Mouse (Mus musculus) embryonic facial prominence, embryonic 12.5 days (tissue): ENCODE data around the gene Phb. TPM values are rescaled to one million over a fixed set of nuclear protein-coding genes. Genes with fewer than 3 reads are reported as not detected.
A peak's percentile ranks its signal among the peaks of the same experiment; 100 is the strongest.

Experiments used
- ATAC-seq: fragments of 200-750 bp; cut with Nextera tagmentation; 2 replicates; pipeline ENCODE4 v1.8.0; 2017; ENCODE audit not compliant: insufficient number of reproducible peaks, insufficient read depth, low FRiP score, low TSS enrichment
- H3K27ac ChIP-seq: fragments of 300-500 bp; sonication (generic); 2 replicates; pipeline ENCODE4 v1.5.1; 2016; ENCODE audit warnings: mild to moderate bottlenecking
- H3K27me3 ChIP-seq: fragments of 300-500 bp; sonication (generic); 2 replicates; pipeline ENCODE4 v1.6.1; 2016; ENCODE audit warnings: mild to moderate bottlenecking, moderate library complexity
- H3K36me3 ChIP-seq: fragments of 300-500 bp; sonication (generic); 2 replicates; pipeline ENCODE4 v1.6.1; 2016; ENCODE audit warnings: mild to moderate bottlenecking
- H3K4me1 ChIP-seq: fragments of 300-500 bp; sonication (generic); 2 replicates; pipeline ENCODE4 v1.6.1; 2016
- H3K4me2 ChIP-seq: fragments of 300-500 bp; sonication (generic); replicated peaks from 2 replicates; pipeline ENCODE4 v1.6.1; 2016; ENCODE audit warnings: mild to moderate bottlenecking, moderate library complexity
- H3K4me3 ChIP-seq: fragments of 300-500 bp; sonication (generic); 2 replicates; pipeline ENCODE4 v1.5.1; 2016; ENCODE audit warnings: mild to moderate bottlenecking
- H3K9ac ChIP-seq: fragments of 300-500 bp; sonication (generic); 2 replicates; pipeline ENCODE4 v1.6.1; 2016; ENCODE audit warnings: mild to moderate bottlenecking, moderate library complexity
- H3K9me3 ChIP-seq: fragments of 300-500 bp; sonication (generic); 2 replicates; pipeline ENCODE4 v1.6.1; 2016; ENCODE audit warnings: mild to moderate bottlenecking, moderate library complexity
- WGBS: fragments of 180-500 bp; shearing (Covaris S2); methylation state at CpG from one replicate; pipeline ENCODE4 v1.1.7; 2016; 5-methylcytosine and 5-hydroxymethylcytosine counted together
- polyA plus RNA-seq: library from polyadenylated mRNA; unstranded; fragments of >200 nt; fragmentation: Nextera tagmentation; extraction: Ambion mirVana; gene quantifications from 2 replicates; pipeline ENCODE4 v1.2.1, GENCODE M21; 2016

Phb gene
- polyA plus RNA-seq, 1 experiment from 2014 or later: 229 TPM

DNA sequence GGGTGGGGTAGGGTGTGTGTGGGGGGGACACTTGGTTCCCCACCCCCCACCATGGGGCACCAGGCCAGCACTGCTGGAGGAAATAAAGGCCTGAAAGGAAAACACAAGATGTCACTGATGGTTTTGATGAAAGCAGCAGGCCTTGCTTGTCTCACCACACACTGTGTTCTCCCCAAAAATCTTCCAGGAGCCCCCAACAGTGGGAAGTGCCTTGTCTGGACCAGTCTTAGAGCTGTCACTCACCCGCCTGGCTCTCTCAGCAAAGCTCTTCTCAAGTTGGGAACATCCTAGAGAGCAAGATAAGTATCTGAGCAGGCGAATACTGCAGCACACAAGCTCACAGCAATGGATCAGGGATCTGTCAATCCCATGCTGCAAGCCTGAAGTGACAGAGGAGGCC is 26.0 kb upstream of the Phb start:
- H3K4me2 ChIP-seq: no peak overlapping the region
- no peaks in the 10 kb centered on the region for H3K9me3 ChIP-seq
- H3K36me3 ChIP-seq: no peaks in the 10 kb centered on the region
- ATAC-seq: no peak
- H3K4me3 ChIP-seq: no peak overlapping the region
- H3K27ac ChIP-seq: 0 out of 2 replicates have a peak overlapping the region, but pooled peaks have one; percentile 19
- no peak overlapping the region for H3K9ac ChIP-seq
- peaks cover 28% of the 10 kb centered on the region for H3K27me3 ChIP-seq
- WGBS: 47% methylated on average over 2 of the region's 2 CpGs
- H3K4me1 ChIP-seq: peaks cover 56% of the 10 kb centered on the region

DNA sequence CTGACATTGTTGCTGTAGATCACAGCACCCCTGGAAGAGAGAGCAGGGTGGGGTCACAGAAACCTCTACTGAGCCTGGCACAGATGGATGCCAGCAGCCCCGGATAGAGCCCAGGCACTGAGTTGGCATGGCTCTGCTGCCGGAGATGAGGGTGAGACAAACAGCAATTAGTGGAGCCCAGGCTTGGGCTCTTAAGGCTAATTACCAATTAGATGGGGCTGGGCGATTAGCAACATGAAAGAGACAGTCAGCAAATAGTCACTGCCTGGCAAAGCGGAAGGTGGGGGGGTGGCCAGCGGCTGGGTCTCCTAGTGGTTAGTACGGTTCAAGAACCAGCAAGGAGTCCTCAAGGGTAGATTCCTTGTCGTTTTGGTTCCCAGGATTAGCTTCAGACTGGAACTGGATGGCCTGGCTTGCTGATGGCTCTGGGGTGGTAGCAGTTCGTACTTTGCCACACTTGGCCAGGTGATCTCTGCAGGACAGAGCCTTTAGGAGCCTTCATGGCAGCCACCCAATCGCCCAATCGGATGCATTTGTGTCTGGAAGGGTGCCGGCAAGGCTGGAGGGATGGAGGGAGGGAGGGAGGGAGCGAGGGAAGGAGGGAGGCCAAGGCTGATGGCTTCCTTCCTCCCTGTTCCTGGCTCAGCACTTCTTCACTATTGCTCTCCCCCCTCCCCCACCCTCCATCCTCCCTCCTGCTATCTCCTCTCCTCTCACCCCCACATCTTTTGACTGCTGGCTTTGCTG is 24.1 kb upstream of the Phb start:
- H3K4me1 ChIP-seq: peaks cover 73% of the 10 kb centered on the region
- H3K36me3 ChIP-seq: no peaks in the 10 kb centered on the region
- H3K9ac ChIP-seq: no peak overlapping the region
- H3K27me3 ChIP-seq: peaks cover 38% of the 10 kb centered on the region
- no peak overlapping the region for H3K27ac ChIP-seq
- ATAC-seq: no peak
- H3K4me2 ChIP-seq: no peak overlapping the region
- no peaks in the 10 kb centered on the region for H3K9me3 ChIP-seq
- H3K4me3 ChIP-seq: no peak overlapping the region
- 37% methylated on average over 9 of the region's 12 CpGs for WGBS

DNA sequence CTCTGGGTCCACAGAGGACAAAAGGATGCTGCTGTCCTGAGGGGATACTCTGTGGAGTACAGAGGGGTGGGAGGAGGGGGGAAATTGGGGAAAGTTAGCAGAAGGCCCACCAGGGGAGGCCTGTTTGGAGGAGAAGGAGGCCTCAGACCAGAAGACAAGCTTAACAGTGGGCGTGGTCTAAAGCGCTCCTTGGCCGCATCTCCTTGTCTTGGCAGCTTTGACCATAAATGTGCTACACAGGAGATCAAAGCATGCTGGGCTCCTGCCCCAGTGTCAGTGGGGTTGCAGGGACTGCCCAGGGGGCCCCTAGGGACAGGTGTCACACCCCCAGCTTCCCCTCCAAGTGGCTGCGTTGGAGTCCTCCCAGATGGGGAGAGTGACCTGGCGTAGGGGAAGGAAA is 22.9 kb upstream of the Phb start:
- Histone ChIP-seq H3K27me3 (peaks cover 38% of the 10 kb centered on the region), H3K4me2 (no peak overlapping the region), H3K4me3 (no peak overlapping the region), H3K36me3 (no peaks in the 10 kb centered on the region), H3K4me1 (peaks cover 84% of the 10 kb centered on the region), H3K9ac (0 out of 2 replicates have a peak overlapping the region, but pooled peaks have one; percentile 4), H3K27ac (no peak overlapping the region), H3K9me3 (no peaks in the 10 kb centered on the region)
- WGBS: 41% methylated on average over 5 of the region's 5 CpGs
- ATAC-seq: no peak

DNA sequence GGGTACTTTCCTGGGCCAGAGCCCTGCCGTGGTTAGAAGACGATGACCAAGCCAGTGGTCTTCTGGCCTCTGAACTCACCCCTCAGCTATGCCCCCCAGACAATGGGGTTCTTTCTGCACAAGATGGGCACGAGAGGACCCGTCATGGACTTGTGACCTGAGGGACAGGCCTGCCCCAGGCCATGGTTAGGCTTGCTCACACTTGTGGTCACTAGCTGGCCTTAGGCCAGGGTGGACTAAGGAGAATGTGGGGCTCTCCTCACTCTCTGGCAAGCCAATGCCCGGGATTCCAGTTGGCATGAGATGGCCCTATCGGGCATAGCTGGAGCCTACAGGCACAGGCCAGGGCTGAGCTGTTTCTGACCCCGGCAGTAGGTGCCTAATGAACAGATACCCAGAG is 22.4 kb upstream of the Phb start:
- ATAC-seq: no peak
- Histone ChIP-seq H3K4me2 (no peak overlapping the region), H3K4me1 (peaks cover 88% of the 10 kb centered on the region), H3K9me3 (no peaks in the 10 kb centered on the region), H3K27ac (no peak overlapping the region), H3K36me3 (no peaks in the 10 kb centered on the region), H3K9ac (no peak overlapping the region), H3K4me3 (no peak overlapping the region), H3K27me3 (peaks cover 38% of the 10 kb centered on the region)
- WGBS: 53% methylated on average over 7 of the region's 7 CpGs

DNA sequence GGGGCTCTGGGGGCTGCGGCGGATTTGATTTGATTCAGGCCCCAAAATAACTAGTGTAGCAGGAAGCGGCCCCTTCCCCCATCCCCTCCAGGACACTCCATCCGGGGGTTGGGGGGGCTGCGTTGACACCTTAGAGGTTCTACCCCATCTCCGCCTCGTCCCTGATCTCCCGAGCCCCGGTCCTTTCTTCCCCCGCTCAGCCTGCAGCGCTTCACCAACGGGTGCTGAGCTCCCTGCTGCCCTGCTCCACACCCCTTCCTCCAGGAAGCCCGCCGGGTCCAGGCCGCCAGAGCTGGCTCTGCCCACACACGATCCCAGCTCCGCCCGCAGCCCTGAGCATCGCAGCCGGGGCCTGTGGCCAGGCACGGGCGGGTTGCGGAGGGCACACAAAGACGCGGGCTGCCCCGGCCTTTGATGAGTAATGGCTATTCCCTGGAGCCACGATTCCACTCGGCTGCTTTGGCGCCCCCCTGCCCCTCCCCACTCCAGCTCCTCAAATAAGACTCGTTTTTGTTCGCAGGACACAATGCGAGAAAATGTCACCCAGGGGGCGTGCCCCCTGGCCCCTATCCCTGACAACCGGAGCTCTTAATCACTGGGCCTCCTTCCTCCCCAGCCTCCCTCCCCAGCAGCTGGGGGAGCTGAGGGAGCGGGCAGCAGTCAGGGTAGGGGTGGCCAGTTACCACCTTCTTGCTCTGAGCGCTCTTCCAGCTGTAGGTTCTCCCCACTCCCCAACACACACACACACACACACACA is 21.2 kb upstream of the Phb start:
- H3K9ac ChIP-seq: 0 out of 2 replicates have a peak overlapping the region, but pooled peaks have one; percentile 15
- WGBS: 3% methylated on average over 36 of the region's 36 CpGs
- H3K4me1 ChIP-seq: peaks cover 82% of the 10 kb centered on the region
- H3K4me3 ChIP-seq: peak overlapping the region; percentile 15
- peak overlapping the region; percentile 60; the same call in 1 of the 2 replicates for H3K27ac ChIP-seq
- ATAC-seq: no peak
- peaks cover 40% of the 10 kb centered on the region for H3K27me3 ChIP-seq
- no peaks in the 10 kb centered on the region for H3K9me3 ChIP-seq
- peak overlapping the region; percentile 38 for H3K4me2 ChIP-seq
- no peaks in the 10 kb centered on the region for H3K36me3 ChIP-seq

DNA sequence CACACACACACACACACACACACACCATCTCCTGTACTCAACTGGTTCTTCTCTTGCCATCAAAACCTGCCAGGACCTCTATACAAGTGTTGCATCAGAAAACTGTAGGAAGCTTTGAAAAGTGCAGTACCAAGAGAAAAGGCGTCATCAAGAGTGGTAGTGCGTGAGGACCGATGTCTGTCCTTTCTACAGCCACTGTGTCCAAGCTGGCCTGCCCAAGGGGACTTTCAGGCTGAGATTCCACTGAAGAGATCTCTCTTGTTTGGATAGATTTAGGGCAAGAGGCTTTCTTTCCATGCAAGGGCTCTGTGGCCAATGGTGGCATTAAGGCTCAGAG is 20.6 kb upstream of the Phb start:
- 54% methylated on average over 3 of the region's 3 CpGs for WGBS
- H3K27ac ChIP-seq: no peak overlapping the region
- no peak for ATAC-seq
- H3K9ac ChIP-seq: no peak overlapping the region
- H3K4me3 ChIP-seq: no peak overlapping the region
- peaks cover 78% of the 10 kb centered on the region for H3K4me1 ChIP-seq
- H3K36me3 ChIP-seq: no peaks in the 10 kb centered on the region
- no peak overlapping the region for H3K4me2 ChIP-seq
- H3K27me3 ChIP-seq: peaks cover 40% of the 10 kb centered on the region
- no peaks in the 10 kb centered on the region for H3K9me3 ChIP-seq

DNA sequence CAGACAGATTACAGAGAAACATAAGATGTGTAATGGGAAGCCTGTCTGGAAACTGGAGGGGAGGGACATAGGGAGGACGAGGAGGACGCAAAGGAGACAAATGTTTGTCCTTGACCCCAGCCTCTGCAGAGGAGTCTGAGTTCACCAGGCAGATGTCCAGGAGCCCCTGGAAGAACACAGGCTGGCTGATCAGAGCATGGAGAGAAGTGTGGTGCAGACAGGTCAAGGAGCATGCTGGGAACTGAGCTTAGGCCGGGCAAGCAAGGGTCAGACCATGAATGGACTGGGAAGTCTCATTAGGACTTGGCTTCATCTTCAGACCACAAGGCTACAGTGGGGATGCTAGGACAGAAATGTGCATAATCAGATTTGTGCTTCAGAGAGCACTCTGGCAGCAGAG is 19.0 kb upstream of the Phb start:
- WGBS: 26% methylated on average over 3 of the region's 3 CpGs
- Histone ChIP-seq H3K4me1 (peaks cover 77% of the 10 kb centered on the region), H3K4me2 (no peak overlapping the region), H3K27ac (0 out of 2 replicates have a peak overlapping the region, but pooled peaks have one; percentile 30), H3K36me3 (no peaks in the 10 kb centered on the region), H3K9me3 (no peaks in the 10 kb centered on the region), H3K9ac (no peak overlapping the region), H3K27me3 (peaks cover 36% of the 10 kb centered on the region), H3K4me3 (no peak overlapping the region)
- no peak for ATAC-seq

DNA sequence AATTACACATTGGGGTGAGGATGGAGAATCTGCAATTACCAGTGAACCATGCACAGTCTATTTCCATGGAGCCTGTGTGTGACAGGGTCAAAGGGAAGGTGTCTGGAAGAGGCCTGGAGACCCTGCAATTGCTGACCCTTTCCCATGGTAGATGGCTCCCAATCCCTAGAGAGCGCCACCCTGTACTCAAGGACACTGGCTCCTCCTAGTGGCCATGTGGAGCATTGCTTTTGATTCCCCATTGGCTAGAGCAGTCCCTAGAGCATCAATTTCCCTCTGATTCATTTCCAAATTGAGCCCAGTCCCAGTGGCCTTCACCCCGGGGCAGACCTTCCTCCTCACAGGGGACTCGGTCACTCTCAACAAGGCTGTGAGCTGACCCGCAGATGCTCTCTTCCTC is 17.9 kb upstream of the Phb start:
- ATAC-seq: 0 out of 2 replicates have a peak, but pooled peaks have one; percentile 6
- Histone ChIP-seq H3K4me3 (no peak overlapping the region), H3K9me3 (no peaks in the 10 kb centered on the region), H3K36me3 (no peaks in the 10 kb centered on the region), H3K27ac (no peak overlapping the region), H3K27me3 (peaks cover 30% of the 10 kb centered on the region), H3K4me1 (peaks cover 68% of the 10 kb centered on the region), H3K9ac (no peak overlapping the region), H3K4me2 (no peak overlapping the region)
- WGBS: 2% methylated on average over 4 of the region's 4 CpGs

DNA sequence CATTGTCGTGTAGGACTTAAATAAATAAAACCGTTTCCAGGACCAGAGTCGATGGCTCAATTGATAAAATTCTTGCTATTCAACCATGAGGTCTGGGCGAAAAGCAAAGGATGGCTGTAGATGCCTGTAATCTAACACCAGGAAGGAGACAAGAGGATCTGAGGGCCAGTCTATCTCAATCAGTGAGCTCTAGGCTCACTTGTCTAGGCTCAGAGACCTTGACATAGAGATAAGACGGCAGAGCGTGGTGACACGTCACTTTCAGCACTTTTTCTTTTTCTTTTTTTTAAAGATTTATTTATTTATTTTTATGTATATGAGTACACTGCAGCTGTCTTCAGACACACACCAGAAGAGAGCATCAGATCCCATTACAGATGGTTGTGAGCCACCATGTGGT is 17.2 kb upstream of the Phb start:
- no peaks in the 10 kb centered on the region for H3K36me3 ChIP-seq
- H3K4me1 ChIP-seq: peaks cover 61% of the 10 kb centered on the region

DNA sequence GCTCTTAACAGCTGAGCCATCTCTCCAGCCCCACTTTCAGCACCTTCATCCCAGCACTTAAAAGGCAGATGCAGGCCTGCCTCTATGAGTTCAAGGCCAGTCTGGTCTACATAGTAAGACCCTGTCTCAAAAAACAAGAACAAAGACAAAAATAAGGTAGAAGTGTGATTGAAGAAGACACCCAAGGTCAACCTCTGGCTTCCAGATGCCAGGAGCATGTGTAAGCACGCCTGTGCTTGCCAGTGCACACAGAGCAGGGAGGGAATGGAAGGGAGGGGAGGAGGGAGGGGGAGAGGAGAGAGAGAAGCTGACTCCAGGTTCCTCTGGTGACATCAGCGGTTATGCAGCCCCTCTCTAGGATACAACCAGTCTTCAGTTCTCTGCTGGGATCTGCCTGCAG is 16.8 kb upstream of the Phb start:
- Histone ChIP-seq H3K27ac (no peak overlapping the region), H3K9me3 (no peaks in the 10 kb centered on the region), H3K9ac (no peak overlapping the region), H3K4me3 (no peak overlapping the region), H3K36me3 (no peaks in the 10 kb centered on the region), H3K4me1 (peaks cover 56% of the 10 kb centered on the region), H3K4me2 (no peak overlapping the region), H3K27me3 (peaks cover 19% of the 10 kb centered on the region)
- ATAC-seq: no peak
- WGBS: 23% methylated on average over 2 of the region's 2 CpGs

More for the DNA sequence above, 17.2 kb upstream of the Phb start:
- ATAC-seq: no peak
- Histone ChIP-seq H3K9me3 (no peaks in the 10 kb centered on the region), H3K4me2 (no peak overlapping the region), H3K4me3 (no peak overlapping the region), H3K9ac (no peak overlapping the region), H3K27ac (no peak overlapping the region), H3K27me3 (peaks cover 23% of the 10 kb centered on the region)
- WGBS: 68% methylated on average over 7 of the region's 7 CpGs

DNA sequence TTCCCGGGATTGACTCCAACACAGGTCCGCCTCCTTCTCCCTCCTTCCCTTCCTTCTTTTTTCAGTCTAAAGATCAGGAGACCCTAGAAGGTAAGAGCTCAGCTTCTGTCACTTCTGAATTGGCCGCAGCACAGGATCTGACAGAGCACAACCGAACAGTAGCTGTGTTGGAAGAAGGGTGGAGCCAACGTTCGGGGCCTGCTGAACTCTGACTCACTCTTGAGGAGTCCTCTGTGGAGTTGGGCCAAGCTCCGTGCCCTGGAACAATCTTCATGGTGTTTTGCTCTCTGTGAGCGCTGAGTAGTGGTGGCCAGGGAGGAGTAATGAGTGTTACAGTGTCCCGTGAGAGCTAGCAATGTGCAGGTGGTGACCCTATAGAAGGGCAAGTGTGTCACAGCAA is 15.8 kb upstream of the Phb start:
- ATAC-seq: no peak

DNA sequence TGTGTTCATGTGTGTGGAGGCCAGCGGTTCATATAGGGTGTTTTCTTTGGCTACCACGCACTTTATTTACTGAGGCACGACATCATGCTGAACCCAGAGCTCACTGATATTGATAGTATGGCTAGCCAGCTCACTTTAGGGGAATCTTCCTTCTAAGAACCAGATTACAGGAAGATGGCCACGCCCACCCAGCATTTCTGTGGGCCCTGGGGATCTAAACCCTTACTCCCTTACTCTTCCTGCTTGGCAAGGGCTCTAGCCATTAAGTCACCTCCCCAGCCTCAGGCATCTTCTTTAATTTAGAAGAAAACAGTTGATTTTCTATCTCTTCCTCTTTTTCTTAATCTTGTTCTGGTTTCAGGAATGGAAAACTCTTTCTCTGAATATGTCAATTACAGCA is 9.3 kb upstream of the Phb start:
- no peak overlapping the region for H3K4me2 ChIP-seq
- no peak overlapping the region for H3K4me3 ChIP-seq
- no peaks in the 10 kb centered on the region for H3K4me1 ChIP-seq
- H3K27me3 ChIP-seq: no peaks in the 10 kb centered on the region
- ATAC-seq: no peak
- 73% methylated on average over 4 of the region's 4 CpGs for whole genome bisulfite sequencing
- no peaks in the 10 kb centered on the region for H3K36me3 ChIP-seq
- H3K9ac ChIP-seq: no peak overlapping the region
- H3K9me3 ChIP-seq: no peaks in the 10 kb centered on the region
- no peak overlapping the region for H3K27ac ChIP-seq

More for the DNA sequence above, 15.8 kb upstream of the Phb start:
- 68% methylated on average over 9 of the region's 9 CpGs for WGBS
- Histone ChIP-seq H3K4me2 (no peak overlapping the region), H3K27ac (no peak overlapping the region), H3K9ac (no peak overlapping the region), H3K36me3 (no peaks in the 10 kb centered on the region), H3K9me3 (no peaks in the 10 kb centered on the region), H3K4me1 (peaks cover 47% of the 10 kb centered on the region), H3K4me3 (no peak overlapping the region), H3K27me3 (0 out of 2 replicates have a peak, but pooled peaks cover 9% of the 10 kb centered on the region)
